Mouse (Mus musculus): ENCODE data around the gene Elmo1. TPM values are rescaled to one million over a fixed set of nuclear protein-coding genes. Genes with fewer than 3 reads are reported as not detected.

Elmo1 gene
- polyA plus RNA-seq, 1 experiment, result 0.40 TPM

DNA sequence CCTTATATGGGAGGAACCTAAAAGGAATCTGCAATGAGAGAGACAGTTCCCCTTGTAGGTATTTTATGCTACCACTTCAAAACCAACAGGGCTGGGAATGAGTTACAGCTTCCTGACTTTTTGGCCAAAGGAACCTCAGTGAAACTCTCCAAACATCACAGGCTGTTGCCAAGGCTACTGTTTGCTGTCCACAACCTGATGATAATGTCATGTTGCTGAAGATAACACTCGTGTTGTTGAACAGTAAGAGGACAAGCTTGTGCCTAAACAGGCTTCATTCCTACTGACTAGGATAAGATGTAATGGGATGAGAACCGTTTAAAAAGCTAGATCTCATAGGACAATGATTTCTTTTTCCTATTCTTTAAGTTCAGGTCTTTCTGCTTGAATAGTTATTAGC is 272.1 kb downstream of the Elmo1 start:
- Histone ChIP-seq H3K36me3 (ENCODE audit: control insufficient read depth, insufficient read depth) (no peaks in the 10 kb centered on the region), H3K4me2 (ENCODE audit: low read depth) (no peak overlapping the region), H3K79me2 (ENCODE audit: control insufficient read depth, insufficient read depth) (no peaks in the 10 kb centered on the region), H3K27me3 (ENCODE audit: control insufficient read depth, insufficient read depth, insufficient read length) (no peaks in the 10 kb centered on the region), H3ac (ENCODE audit: control insufficient read depth, insufficient read length) (no peak overlapping the region), H3K4me3 (no peak overlapping the region)
- TF ChIP-seq MYOD1 (IDR thresholded peaks at IDR 0.05; ENCODE audit: control insufficient read depth in 1 of 3, insufficient read length in 2 of 3, low read depth in 2 of 3) (no peak), TCF12 (IDR thresholded peaks at IDR 0.05; ENCODE audit: insufficient read depth, poor library complexity, severe bottlenecking) (no peak), MAX (IDR thresholded peaks at IDR 0.05; ENCODE audit: low read depth) (no peak), CEBPB (IDR thresholded peaks at IDR 0.05; ENCODE audit: insufficient read depth, poor library complexity, severe bottlenecking) (no peak), SRF (IDR thresholded peaks at IDR 0.05; ENCODE audit: control insufficient read depth, insufficient read length, low read depth) (no peak), POLR2AphosphoS2 (IDR thresholded peaks at IDR 0.05; ENCODE audit: insufficient read length, low read depth) (no peak), TCF3 (IDR thresholded peaks at IDR 0.05; ENCODE audit: insufficient read length, low read depth) (no peak), REST (IDR thresholded peaks at IDR 0.05; ENCODE audit: insufficient read depth, insufficient read length) (no peak), POLR2A (IDR thresholded peaks at IDR 0.05; ENCODE audit: insufficient read length, low read depth) (no peak), MYOG (IDR thresholded peaks at IDR 0.05; ENCODE audit: control insufficient read depth in 1 of 3, insufficient read depth in 1 of 3, insufficient read length in 2 of 3, low read depth in 2 of 3) (no peak), USF1 (IDR thresholded peaks at IDR 0.05; ENCODE audit: low read depth) (no peak), E2F4 (IDR thresholded peaks at IDR 0.05; ENCODE audit: insufficient read depth) (no peak)

- H3K79me2 ChIP-seq (ENCODE audit: control insufficient read depth, insufficient read depth), result no peaks in the 10 kb centered on the region
- no peaks in the 10 kb centered on the region for H3K36me3 ChIP-seq (ENCODE audit: control insufficient read depth, insufficient read depth)
- H3K27me3 ChIP-seq (ENCODE audit: control insufficient read depth, insufficient read depth, insufficient read length), result no peaks in the 10 kb centered on the region
- H3K4me3 ChIP-seq, result no peak overlapping the region
- TF ChIP-seq TCF12 (IDR thresholded peaks at IDR 0.05; ENCODE audit: insufficient read depth, poor library complexity, severe bottlenecking) (no peak), CEBPB (IDR thresholded peaks at IDR 0.05; ENCODE audit: insufficient read depth, poor library complexity, severe bottlenecking) (no peak), MYOG (IDR thresholded peaks at IDR 0.05; ENCODE audit: control insufficient read depth in 1 of 3, insufficient read depth in 1 of 3, insufficient read length in 2 of 3, low read depth in 2 of 3) (no peak), POLR2A (IDR thresholded peaks at IDR 0.05; ENCODE audit: insufficient read length, low read depth) (no peak), TCF3 (IDR thresholded peaks at IDR 0.05; ENCODE audit: insufficient read length, low read depth) (no peak), E2F4 (IDR thresholded peaks at IDR 0.05; ENCODE audit: insufficient read depth) (no peak), MYOD1 (IDR thresholded peaks at IDR 0.05; ENCODE audit: control insufficient read depth in 1 of 3, insufficient read length in 2 of 3, low read depth in 2 of 3) (no peak), SRF (IDR thresholded peaks at IDR 0.05; ENCODE audit: control insufficient read depth, insufficient read length, low read depth) (no peak), POLR2AphosphoS2 (IDR thresholded peaks at IDR 0.05; ENCODE audit: insufficient read length, low read depth) (no peak), REST (IDR thresholded peaks at IDR 0.05; ENCODE audit: insufficient read depth, insufficient read length) (no peak), MAX (IDR thresholded peaks at IDR 0.05; ENCODE audit: low read depth) (no peak), USF1 (IDR thresholded peaks at IDR 0.05; ENCODE audit: low read depth) (no peak)
- H3ac ChIP-seq (ENCODE audit: control insufficient read depth, insufficient read length), result no peak overlapping the region
- H3K4me2 ChIP-seq (ENCODE audit: low read depth), result no peak overlapping the region
Measured at GRCm38 (mm10) chr13:20365828-20366593, 275.6 kb downstream of the Elmo1 start.

DNA sequence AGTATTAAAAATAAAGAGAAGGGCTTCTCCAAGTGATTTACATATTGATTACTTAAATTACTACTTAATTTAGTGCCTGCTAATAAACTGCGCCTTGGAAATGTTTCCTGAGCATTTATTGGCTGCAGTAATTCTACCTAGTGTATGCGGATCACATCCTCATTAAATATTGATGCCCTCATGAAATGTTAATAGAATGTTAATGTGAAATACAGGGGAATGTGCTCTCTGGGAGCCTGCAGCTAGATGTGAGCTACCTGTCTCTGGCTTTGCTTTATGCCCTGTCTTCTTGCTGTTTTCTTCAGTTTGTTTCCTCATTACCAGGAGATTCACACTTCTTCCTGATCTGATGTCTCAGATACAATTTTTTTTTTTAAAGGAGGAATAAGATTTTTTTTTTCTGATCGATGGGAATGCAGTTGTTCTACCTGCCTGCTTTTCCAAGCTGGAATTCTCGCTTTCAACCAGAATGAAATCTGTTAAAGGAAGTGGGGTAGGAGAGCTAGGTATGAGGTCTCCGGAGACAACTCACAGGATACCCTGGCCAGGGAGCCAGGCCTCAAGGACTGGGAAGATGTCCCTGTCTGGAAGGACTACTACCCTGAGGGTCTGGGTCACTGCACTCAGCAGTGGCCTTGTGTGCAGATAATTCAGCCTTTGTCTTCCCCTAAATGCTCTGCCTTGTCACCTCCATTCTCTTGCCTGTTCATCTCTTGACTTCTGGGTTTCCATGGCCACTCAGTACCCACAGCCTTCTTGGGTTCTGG is 279.8 kb downstream of the Elmo1 start:
- H3K36me3 ChIP-seq (ENCODE audit: control insufficient read depth, insufficient read depth), result no peaks in the 10 kb centered on the region
- H3K4me3 ChIP-seq, result no peak overlapping the region
- no peak overlapping the region for H3K4me2 ChIP-seq (ENCODE audit: low read depth)
- no peaks in the 10 kb centered on the region for H3K79me2 ChIP-seq (ENCODE audit: control insufficient read depth, insufficient read depth)
- H3K27me3 ChIP-seq (ENCODE audit: control insufficient read depth, insufficient read depth, insufficient read length), result no peaks in the 10 kb centered on the region
- no peak overlapping the region for H3ac ChIP-seq (ENCODE audit: control insufficient read depth, insufficient read length)
- TF ChIP-seq USF1 (IDR thresholded peaks at IDR 0.05; ENCODE audit: low read depth) (no peak), TCF3 (IDR thresholded peaks at IDR 0.05; ENCODE audit: insufficient read length, low read depth) (no peak)

DNA sequence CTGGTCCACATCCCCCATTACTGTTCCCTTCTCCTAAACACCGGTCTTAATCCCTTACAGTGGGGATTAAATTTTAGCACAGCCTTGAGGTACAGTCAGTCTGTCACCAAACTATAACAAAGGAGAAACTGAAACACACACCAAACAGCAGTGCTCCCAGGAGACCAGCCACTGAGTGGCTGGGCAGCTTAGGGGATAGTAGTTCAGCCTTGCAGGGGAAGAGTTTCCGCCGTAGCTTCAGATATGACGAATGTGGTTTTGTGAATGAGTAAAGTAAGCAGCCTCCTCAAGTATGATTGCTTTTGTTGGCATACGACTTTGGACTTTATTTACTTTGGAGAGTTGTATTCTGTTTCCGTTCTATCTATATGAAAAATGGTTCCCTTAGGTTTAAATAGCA is 281.1 kb downstream of the Elmo1 start:
- Histone ChIP-seq H3K36me3 (ENCODE audit: control insufficient read depth, insufficient read depth) (no peaks in the 10 kb centered on the region), H3K4me2 (ENCODE audit: low read depth) (peak overlapping the region; percentile 22), H3ac (ENCODE audit: control insufficient read depth, insufficient read length) (no peak overlapping the region)

More for the DNA sequence above, 281.1 kb downstream of the Elmo1 start:
- no peaks in the 10 kb centered on the region for H3K27me3 ChIP-seq (ENCODE audit: control insufficient read depth, insufficient read depth, insufficient read length)
- no peak overlapping the region for H3K4me3 ChIP-seq
- TF ChIP-seq MAX (IDR thresholded peaks at IDR 0.05; ENCODE audit: low read depth) (no peak), MYOG (IDR thresholded peaks at IDR 0.05; ENCODE audit: control insufficient read depth in 1 of 3, insufficient read depth in 1 of 3, insufficient read length in 2 of 3, low read depth in 2 of 3) (no peak), REST (IDR thresholded peaks at IDR 0.05; ENCODE audit: insufficient read depth, insufficient read length) (no peak), USF1 (IDR thresholded peaks at IDR 0.05; ENCODE audit: low read depth) (no peak), CEBPB (IDR thresholded peaks at IDR 0.05; ENCODE audit: insufficient read depth, poor library complexity, severe bottlenecking) (no peak), POLR2A (IDR thresholded peaks at IDR 0.05; ENCODE audit: insufficient read length, low read depth) (no peak), SRF (IDR thresholded peaks at IDR 0.05; ENCODE audit: control insufficient read depth, insufficient read length, low read depth) (no peak), POLR2AphosphoS2 (IDR thresholded peaks at IDR 0.05; ENCODE audit: insufficient read length, low read depth) (no peak), MYOD1 (IDR thresholded peaks at IDR 0.05; ENCODE audit: control insufficient read depth in 1 of 3, insufficient read length in 2 of 3, low read depth in 2 of 3) (no peak), TCF3 (IDR thresholded peaks at IDR 0.05; ENCODE audit: insufficient read length, low read depth) (no peak)
- no peaks in the 10 kb centered on the region for H3K79me2 ChIP-seq (ENCODE audit: control insufficient read depth, insufficient read depth)
